ENCODE assay signal across 9 mouse cellular contexts in genomic region chr8:88488391-88488829, GRCm38 (mm10). TPM values are rescaled to one million over a fixed set of nuclear protein-coding genes. Genes with fewer than 3 reads are reported as not detected.
DNase-seq lines count a peak whose midpoint lies in the region; ATAC-seq and TF ChIP-seq lines count a peak whose summit lies in the region.
"Had no signal": no experiment of that assay in that cellular context is flagged by ENCODE, and none has a peak within 500 bp of the region (broad histone marks: within the 10 kb centered on the region; RNA-seq: fewer than 3 reads in every experiment).

No protein-coding gene starts in this region.

- no peaks in the 10 kb centered on the region for H3K79me2 ChIP-seq in heart, adult 2 months (replicated peaks; ENCODE audit: control insufficient read depth, insufficient read depth, low read length)

- H3K27ac ChIP-seq in heart, embryonic 12.5 days (ENCODE audit: poor library complexity, severe bottlenecking): peak overlapping the region; percentile 54
- H3K27ac ChIP-seq in heart, adult 2 months: no peak overlapping the region
- H3K27ac ChIP-seq in thymus, adult 2 months (ENCODE audit: control insufficient read depth, insufficient read depth, low read length): no peak overlapping the region
- peak overlapping the region; percentile 84 for H3K27ac ChIP-seq in limb, embryonic 10.5 days

- no peak for TF ChIP-seq CTCF in heart, adult 2 months (IDR thresholded peaks at IDR 0.05)
- no peak for TF ChIP-seq CTCF in thymus, adult 2 months (IDR thresholded peaks at IDR 0.05; ENCODE audit: borderline replicate concordance, control insufficient read depth, extremely low read depth, insufficient read depth, low read length, poor library complexity)

- H3K36me3 ChIP-seq in heart, embryonic 12.5 days: no peaks in the 10 kb centered on the region
- no peaks in the 10 kb centered on the region for H3K36me3 ChIP-seq in heart, adult 2 months (ENCODE audit: control insufficient read depth, insufficient read depth, low read length)
- H3K36me3 ChIP-seq in thymus, adult 2 months (ENCODE audit: control insufficient read depth, insufficient read depth, low read length): no peaks in the 10 kb centered on the region
- no peaks in the 10 kb centered on the region for H3K36me3 ChIP-seq in limb, embryonic 10.5 days

- H3K4me2 ChIP-seq in heart, embryonic 12.5 days: no peak overlapping the region

- DNase-seq in heart, adult 2 months: no peak
- DNase-seq in thymus, postnatal 10 days (ENCODE audit: low spot score in 2 of 2): peak; percentile 9 to 20
- DNase-seq in thymus, adult 2 months: no peak
- peak; percentile 52 for DNase-seq in limb, embryonic 10.5 days (ENCODE audit: low spot score)
- no peak for DNase-seq in natural killer cell, adult 2 months (ENCODE audit: low spot score in 2 of 2)
- no peak for DNase-seq in layer of hippocampus, adult 9-11 months
- DNase-seq: cerebellum, adult 8-10 months had no signal

- no peak overlapping the region for H3K4me3 ChIP-seq in heart, embryonic 12.5 days
- H3K4me3 ChIP-seq in heart, adult 2 months: no peak overlapping the region
- no peak overlapping the region for H3K4me3 ChIP-seq in thymus, adult 2 months (ENCODE audit: control insufficient read depth, insufficient read depth, low read length)
- no peak overlapping the region for H3K4me3 ChIP-seq in limb, embryonic 10.5 days

- intact Hi-C loops in heart, adult 2 months (cut with DNase I): no loop called here

- WGBS in heart, embryonic 12.5 days: 8% methylated on average over 5 of the region's 5 CpGs
- 25% methylated on average over 5 of the region's 5 CpGs for WGBS in heart, adult 2 months
- 57% methylated on average over 5 of the region's 5 CpGs for WGBS in thymus, adult 2 months
- WGBS in limb, embryonic 10.5 days: 10% methylated on average over 5 of the region's 5 CpGs

- peak overlapping the region; percentile 57 for H3K9ac ChIP-seq in heart, embryonic 12.5 days
- no peak overlapping the region for H3K9ac ChIP-seq in heart, adult 2 months (ENCODE audit: low read depth, low read length)

- ATAC-seq in heart, embryonic 12.5 days (ENCODE audit: insufficient number of reproducible peaks, low FRiP score): peak; percentile 80
- ATAC-seq in activated CD4-positive, CD25-positive, alpha-beta regulatory T cell, adult 4 months: no peak

- 0 out of 2 replicates have a peak, but pooled peaks cover 9% of the 10 kb centered on the region for H3K9me3 ChIP-seq in heart, embryonic 12.5 days (replicated peaks)
- no peaks in the 10 kb centered on the region for H3K9me3 ChIP-seq in limb, embryonic 10.5 days (replicated peaks)

- TF ChIP-seq POLR2A in heart, adult 2 months (IDR thresholded peaks at IDR 0.05; ENCODE audit: insufficient read depth, low read depth, low read length): no peak
- TF ChIP-seq POLR2A in thymus, adult 2 months (IDR thresholded peaks at IDR 0.05; ENCODE audit: control insufficient read depth, extremely low read depth, insufficient read depth, low read length, poor library complexity): no peak

- no peaks in the 10 kb centered on the region for H3K27me3 ChIP-seq in heart, embryonic 12.5 days (replicated peaks)
- H3K27me3 ChIP-seq in heart, adult 2 months (ENCODE audit: control insufficient read depth, insufficient read depth, low read length): no peaks in the 10 kb centered on the region
- no peaks in the 10 kb centered on the region for H3K27me3 ChIP-seq in thymus, adult 2 months (ENCODE audit: control insufficient read depth, insufficient read depth, low read length)
- H3K27me3 ChIP-seq in limb, embryonic 10.5 days (ENCODE audit: low read depth, poor library complexity, severe bottlenecking): no peaks in the 10 kb centered on the region

- peaks cover 24% of the 10 kb centered on the region for H3K4me1 ChIP-seq in heart, embryonic 12.5 days (replicated peaks)
- no peaks in the 10 kb centered on the region for H3K4me1 ChIP-seq in heart, adult 2 months (ENCODE audit: control insufficient read depth, insufficient read depth, low read length)
- no peaks in the 10 kb centered on the region for H3K4me1 ChIP-seq in thymus, adult 2 months (replicated peaks; ENCODE audit: control insufficient read depth, insufficient read depth, low read length)
- H3K4me1 ChIP-seq in limb, embryonic 10.5 days: peaks cover 17% of the 10 kb centered on the region

- no peak for TF ChIP-seq EP300 in heart, adult 2 months (IDR thresholded peaks at IDR 0.05; ENCODE audit: insufficient read depth, low read depth, low read length)

RNA-seq across cellular contexts. Expression of gene Nkd1, which starts 32.7 kb away (rescaled TPM):
- polyA plus RNA-seq in heart, embryonic 12.5 days (2016; fragmentation: Nextera tagmentation; extraction: Ambion mirVana): 26.5 and 27.7 TPM in 2 replicates
- 1 to 10 TPM; 2.3 to 2.9 TPM for total RNA-seq in heart, adult 2 months (2021)
- polyA plus RNA-seq in heart, adult 2 months (2012; rRNA removed): 3.4 and 3.6 TPM in 2 replicates
- 3.0 and 3.4 TPM in 2 replicates for polyA plus RNA-seq in thymus, adult 2 months (2012; rRNA removed)
- polyA plus RNA-seq in limb, embryonic 10.5 days (2016; fragmentation: Nextera tagmentation; extraction: Ambion mirVana): 55.4 and 60.7 TPM in 2 replicates
- not detected for polyA plus RNA-seq in activated CD4-positive, CD25-positive, alpha-beta regulatory T cell, adult 4 months (2017; shearing (Covaris generic))

Comparison
In these comparisons a context has a peak if more than half of its experiments do, and no peak if none do; other contexts are left out.
1. H3K27ac ChIP-seq: peak in heart, embryonic 12.5 days (single experiment) and limb, embryonic 10.5 days (single experiment); none in heart, adult 2 months (single experiment) and thymus, adult 2 months (single experiment).
2. DNase-seq: peak in thymus, postnatal 10 days (2 of 2) and limb, embryonic 10.5 days (single experiment); none in heart, adult 2 months (0 of 2), thymus, adult 2 months (single experiment), natural killer cell, adult 2 months (0 of 2) and layer of hippocampus, adult 9-11 months (single experiment).